Mouse (Mus musculus): ENCODE measurements around the gene Cdh13.

The Cdh13 gene

GRCm38 (mm10) chr8:118979800-118980199, 696.3 kb downstream of the Cdh13 start:
- DNase-seq: peak; percentile 50

- DNase-seq: no peak
These were observed 700.2 kb downstream of the Cdh13 start for GRCm38 (mm10) chr8:118983724-118984123.

DNA sequence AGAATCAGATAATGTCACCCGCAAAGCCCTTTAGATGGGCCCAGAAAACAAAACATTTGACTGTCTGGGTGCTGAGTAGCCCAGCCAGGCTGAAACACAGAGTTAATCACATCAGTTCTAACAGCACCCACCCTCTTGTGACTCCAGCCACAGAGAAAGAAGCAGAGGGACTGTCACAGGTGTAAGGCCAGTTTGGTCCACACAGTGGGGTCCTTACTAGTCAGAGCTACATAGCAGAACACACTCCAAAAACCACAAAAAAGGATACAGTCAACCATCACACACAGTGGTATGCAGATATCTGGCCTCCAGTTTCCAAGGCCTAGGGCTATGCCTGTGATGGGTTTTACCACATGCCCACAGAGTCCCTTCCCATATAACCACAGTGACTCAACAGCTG, 703.3 kb downstream of the Cdh13 start:
- no peak for DNase-seq

DNA sequence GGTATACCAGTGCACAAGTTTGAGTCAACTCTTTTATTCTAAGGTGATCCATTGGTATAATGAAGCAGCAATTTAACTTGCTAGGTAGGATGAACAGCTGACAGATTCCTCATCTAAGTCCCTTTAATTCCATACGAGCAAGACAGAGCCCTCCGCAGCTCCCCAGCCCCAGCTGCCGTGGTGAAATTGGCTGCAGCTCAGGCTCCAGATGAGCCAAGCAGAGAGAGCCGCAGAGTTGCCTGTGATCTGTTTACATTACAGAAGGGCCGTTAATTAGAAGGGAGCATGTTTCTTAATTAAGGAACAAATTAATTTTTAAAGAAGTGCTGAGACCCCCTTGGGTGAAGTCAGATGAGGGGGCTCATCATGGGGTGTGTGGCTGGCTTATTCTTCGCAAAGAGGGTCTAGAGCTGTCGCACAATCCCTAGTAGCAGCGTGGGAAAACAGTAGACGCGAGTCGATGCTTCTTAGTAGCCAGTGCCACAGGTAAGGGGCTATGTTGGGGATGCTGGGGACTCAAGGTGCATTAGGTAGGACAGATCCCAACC, 712.2 kb downstream of the Cdh13 start:
- DNase-seq: no peak

- no peak for DNase-seq
These were observed 717.1 kb downstream of the Cdh13 start for GRCm38 (mm10) chr8:119000595-119000994.

DNA sequence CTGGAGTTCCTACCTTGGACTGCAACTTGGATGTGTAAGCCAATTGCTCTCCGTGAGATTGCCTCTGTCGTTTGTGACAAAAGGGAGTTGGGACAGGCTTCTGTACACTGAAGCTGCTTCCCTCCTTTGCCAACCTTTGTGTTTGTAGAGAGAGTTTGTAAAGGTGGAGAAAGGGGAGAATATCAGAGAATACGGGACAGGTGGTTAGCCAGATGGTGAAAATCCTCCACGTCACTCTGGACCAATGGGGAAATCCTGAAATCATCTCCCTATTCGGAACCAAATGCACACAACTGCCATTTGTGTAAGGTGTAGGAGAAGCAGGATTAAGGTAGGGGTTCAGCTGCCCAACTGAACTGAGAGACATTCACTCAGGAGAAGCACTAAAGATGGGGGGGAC, 721.3 kb downstream of the Cdh13 start:
- DNase-seq: no peak

GRCm38 (mm10) chr8:119018675-119019074, 735.1 kb downstream of the Cdh13 start:
- DNase-seq: no peak

- DNase-seq: peak; percentile 35
These were observed 737.2 kb downstream of the Cdh13 start for GRCm38 (mm10) chr8:119020781-119021180.

DNA sequence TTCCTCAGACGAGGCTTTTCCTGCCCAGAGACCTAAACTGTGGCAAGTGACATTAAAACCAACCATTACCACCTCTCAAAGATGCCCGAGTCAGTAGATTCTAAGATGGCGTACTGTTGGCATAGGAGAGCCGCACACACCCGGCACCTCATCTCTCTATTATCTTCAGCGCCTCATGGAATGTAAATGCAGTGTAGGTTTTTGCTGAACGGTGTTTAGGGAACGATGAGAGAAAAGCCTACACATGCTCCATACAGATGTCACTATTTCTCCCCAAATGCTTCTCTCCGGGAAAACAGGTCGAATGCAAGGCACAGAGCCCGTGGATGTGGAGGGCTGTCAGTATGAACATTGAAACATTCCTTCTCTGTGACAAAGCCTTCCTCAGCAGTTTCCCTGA, 737.9 kb downstream of the Cdh13 start:
- DNase-seq: no peak

- peak; percentile 46 for DNase-seq
These were observed 738.9 kb downstream of the Cdh13 start for GRCm38 (mm10) chr8:119022301-119022870.

DNA sequence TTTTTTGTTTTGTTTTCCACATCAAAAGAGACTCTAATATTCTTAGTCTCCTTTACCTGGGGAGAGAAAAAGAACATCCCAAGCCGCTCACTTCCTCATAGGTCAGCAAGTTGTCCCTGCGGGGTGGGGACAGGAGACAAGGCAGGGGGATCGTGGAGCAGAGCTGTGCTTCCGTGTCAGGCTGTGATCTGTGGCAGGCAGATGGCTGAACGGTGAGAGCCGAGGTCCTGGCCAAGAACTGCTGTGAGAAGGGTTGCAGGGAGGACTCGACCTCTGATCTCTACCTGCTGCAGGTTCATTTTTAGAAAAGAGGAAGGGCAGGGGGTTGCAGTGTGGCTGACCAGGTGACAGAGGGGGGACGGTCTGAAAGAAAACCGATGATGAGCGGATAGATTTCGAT, 749.9 kb downstream of the Cdh13 start:
- no peak for DNase-seq

DNA sequence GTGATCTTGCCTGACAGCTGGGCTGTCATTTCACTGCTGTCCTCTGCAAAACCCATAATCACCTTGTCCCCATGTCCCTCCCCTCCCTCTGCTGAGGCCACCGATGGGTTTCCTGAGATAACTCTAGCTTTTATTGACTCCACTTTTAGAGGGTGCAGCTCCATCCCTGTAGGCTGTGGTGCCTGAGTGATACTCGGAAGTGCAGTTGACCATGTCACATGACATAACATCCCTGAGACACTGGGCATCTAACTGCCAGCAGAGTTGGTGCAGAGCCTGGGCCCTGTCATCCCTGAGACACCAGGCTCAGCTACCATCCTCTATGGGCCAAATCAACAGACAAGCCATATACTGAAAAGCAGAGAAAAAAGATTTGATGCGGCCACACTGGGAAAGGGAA, 750.5 kb downstream of the Cdh13 start:
- no peak for DNase-seq

DNA sequence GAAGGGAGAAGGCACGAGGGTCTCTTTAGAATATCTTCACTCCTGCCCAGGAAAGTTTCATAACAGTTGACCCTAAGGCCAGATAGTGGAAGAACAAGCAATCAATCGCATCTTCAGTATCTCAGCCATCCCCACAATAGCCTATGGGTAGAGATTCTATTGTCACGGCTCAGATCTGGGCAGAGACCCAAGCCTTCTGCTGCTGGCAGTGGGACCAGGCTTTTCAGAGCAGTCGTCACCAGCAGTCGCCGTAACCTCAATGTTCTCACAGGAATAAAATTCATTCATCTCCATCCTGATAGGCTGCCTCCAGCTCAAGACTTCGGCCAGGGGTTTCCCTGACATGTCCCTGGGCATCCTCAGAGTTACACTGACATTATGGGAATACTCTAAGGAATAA, 751.6 kb downstream of the Cdh13 start:
- no peak for DNase-seq

- no peak for DNase-seq
These were observed 754.0 kb downstream of the Cdh13 start for GRCm38 (mm10) chr8:119037571-119037970.

GRCm38 (mm10) chr8:119039358-119039757, 755.8 kb downstream of the Cdh13 start:
- DNase-seq: no peak

DNA sequence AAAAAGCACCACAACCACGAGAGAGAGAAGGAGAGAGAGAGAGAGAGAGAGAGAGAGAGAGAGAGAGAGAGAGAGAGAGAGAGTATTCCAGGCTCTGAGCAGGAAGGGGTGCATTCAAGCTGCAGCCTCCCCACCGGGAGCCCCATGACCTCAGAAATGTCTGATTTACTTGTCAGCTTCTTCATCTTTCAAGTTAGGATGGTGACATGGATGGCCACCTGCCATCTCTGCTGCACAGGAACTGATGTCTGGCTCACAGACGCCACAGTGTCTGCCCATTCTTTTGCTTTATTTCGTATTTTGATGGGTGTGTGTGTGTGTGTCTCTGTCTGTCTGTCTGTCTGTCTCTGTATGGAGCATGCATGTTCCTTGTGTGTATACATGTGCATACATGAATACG, 774.3 kb downstream of the Cdh13 start:
- DNase-seq: no peak

DNA sequence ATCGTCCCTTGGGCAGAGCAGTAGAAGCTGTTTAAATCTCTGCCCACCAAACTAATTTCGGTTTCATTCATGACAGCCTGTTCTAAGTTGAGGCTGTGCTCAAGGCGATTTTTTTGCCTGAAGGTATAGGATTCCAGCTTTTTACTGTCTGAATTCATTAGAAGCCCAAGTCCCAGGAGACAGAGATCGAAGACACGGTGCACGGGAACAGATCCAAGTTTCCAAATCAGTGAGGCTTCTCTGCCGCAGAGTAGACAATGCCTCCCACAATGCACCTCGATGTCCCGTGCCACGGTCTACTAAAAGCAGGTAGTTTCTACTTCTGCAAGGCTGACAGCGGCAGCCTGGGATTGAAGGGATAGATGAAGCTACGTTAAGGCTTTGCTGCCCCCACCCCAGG, 778.1 kb downstream of the Cdh13 start:
- no peak for DNase-seq

GRCm38 (mm10) chr8:119064523-119064922, 781.0 kb downstream of the Cdh13 start:
- peak; percentile 69 for DNase-seq

- DNase-seq: peak; percentile 11
These were observed 788.8 kb downstream of the Cdh13 start for GRCm38 (mm10) chr8:119072291-119072690.

GRCm38 (mm10) chr8:119085022-119085421, 801.5 kb downstream of the Cdh13 start:
- no peak for DNase-seq

DNA sequence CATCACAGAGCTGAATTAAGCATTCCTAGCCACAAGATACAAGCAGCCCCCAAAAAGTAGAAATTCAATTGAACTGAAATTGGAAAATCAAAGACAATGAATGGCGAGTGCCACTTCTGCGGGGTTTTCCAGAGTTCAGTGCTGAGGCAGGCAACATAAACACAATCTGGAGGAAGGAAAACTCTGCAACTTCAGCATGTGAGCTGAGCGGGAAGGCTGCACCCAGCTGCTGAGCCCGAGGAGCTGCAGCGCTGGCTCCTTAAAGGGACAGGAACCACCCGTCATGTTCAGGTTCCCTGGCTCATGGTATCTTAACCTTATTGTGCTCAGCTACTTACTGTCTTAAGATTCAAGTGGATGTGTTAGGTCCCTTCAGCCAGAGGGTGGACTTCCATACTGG, 814.7 kb downstream of the Cdh13 start:
- DNase-seq: no peak

DNA sequence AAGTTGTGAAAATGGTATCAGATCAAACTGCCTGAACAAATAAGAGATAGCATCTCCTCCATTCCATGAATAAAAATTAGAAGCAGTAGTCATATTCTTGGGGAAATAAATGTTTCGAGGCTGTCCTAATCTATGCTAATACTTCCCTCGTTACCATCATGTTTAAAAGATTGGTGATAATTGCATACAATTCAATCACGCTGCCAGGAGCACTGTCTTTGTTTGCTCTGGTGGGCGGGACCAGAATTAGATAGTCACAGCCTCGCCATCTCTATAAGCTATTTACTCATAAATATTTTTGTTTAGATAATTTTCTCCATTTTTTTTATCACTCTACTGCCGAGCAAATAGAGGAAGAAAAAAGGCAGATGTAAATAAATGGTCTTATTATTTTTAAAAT, 819.3 kb downstream of the Cdh13 start:
- DNase-seq: no peak

GRCm38 (mm10) chr8:119109655-119110054, 826.1 kb downstream of the Cdh13 start:
- DNase-seq: no peak

GRCm38 (mm10) chr8:119112861-119113260, 829.3 kb downstream of the Cdh13 start:
- DNase-seq: no peak

GRCm38 (mm10) chr8:119121236-119121635, 837.7 kb downstream of the Cdh13 start:
- no peak for DNase-seq
